Mouse (Mus musculus): ENCODE data around the gene Itih1.

Itih1 gene

GRCm38 (mm10) chr14:30904307-30904706, 38.8 kb downstream of the Itih1 start:
- no peak for DNase-seq (ENCODE audit: low spot score)

GRCm38 (mm10) chr14:30903036-30903435, 40.1 kb downstream of the Itih1 start:
- DNase-seq (ENCODE audit: low spot score): no peak

DNA sequence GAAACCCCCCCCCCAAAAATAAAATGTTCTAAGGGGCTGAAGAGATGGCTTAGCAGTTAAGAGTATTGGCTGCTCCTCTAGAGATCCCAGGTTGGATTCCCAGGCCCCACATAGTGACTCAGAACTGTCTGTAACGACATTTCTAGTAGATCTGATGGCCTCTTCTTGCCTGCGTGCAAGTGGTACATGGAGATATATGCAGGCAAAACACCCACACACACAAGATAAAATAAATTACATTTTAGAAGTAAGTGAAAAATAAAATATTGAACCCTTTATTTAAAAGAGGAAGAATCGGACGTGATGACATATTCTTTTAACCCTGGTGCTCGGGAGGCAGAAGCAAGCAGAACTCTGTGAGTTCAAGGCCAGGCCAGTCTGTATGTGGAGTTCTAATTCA, 40.5 kb downstream of the Itih1 start:
- no peak for DNase-seq (ENCODE audit: low spot score)

DNA sequence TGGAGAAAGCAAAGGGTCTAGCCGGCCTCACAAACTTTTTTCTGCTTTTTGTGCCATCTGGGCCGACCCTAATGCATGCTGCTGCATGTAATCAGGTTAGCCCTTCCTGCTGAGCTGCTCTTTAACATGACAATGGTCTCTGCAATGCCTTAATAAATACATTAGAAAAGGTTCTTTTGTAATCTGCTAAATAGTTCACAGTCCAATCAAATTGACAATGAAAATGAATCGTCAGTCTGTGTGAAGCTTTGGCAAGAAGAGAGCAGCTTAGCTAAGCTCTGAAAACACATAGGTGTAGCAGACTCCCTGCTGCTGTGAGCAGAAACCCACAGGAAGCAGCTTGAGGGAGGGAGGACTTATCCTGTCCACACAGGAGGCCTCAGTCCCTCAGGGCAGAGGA, 43.1 kb downstream of the Itih1 start:
- DNase-seq (ENCODE audit: low spot score): no peak

- peak; percentile 46 for DNase-seq (ENCODE audit: low spot score)
These were observed 54.8 kb downstream of the Itih1 start for GRCm38 (mm10) chr14:30888271-30888732.

DNA sequence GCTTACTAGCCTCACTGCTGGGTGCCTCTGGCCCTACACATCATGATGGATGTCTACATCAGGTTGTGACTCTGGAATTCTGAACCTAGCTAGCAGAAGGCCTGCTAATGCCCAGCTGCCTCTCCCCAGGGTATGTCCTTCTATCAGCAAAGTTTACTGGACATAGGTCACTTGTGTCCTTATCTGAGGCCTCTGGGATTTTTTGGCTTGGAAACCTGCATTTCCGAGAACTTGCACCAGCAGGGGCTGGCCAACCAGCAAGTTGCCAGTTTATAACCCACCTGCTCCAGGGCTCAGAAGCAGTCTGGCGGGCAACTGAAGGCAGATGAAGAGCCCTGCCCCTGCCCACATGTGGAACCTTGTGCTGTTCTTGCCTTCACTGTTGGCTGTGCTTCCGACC, 56.9 kb downstream of the Itih1 start, which contains the start of gene Itih4:
Gene Itih4 (plus strand): TSS at position 273 of the 400 bp plus-strand sequence.
- no peak for DNase-seq (ENCODE audit: low spot score)

DNA sequence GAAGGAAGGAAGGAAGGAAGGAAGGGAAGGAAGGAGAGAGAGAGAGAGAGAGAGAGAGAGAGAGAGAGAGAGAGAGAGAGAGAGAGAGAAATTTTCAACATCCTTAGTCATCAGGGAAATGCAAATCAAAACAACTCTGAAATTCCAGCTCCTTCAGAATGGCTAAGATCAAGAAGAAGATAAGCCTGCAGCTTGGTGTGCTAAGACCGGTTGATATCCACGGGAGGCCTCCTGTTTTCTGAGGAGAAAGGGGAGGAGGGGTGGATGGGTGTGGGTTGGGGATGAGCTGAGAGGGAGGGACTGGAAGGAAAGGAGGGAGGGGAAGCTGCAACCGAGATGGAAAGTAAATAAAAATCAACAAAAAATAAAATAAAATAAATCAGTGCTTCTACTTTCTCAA, 57.8 kb downstream of the Itih1 start:
- peak; percentile 28 for DNase-seq (ENCODE audit: low spot score)

- no peak for DNase-seq (ENCODE audit: low spot score)
These were observed 61.4 kb downstream of the Itih1 start for GRCm38 (mm10) chr14:30881718-30882108.

- peak; percentile 39 for DNase-seq (ENCODE audit: low spot score)
These were observed 62.0 kb downstream of the Itih1 start for GRCm38 (mm10) chr14:30880811-30881717.

DNA sequence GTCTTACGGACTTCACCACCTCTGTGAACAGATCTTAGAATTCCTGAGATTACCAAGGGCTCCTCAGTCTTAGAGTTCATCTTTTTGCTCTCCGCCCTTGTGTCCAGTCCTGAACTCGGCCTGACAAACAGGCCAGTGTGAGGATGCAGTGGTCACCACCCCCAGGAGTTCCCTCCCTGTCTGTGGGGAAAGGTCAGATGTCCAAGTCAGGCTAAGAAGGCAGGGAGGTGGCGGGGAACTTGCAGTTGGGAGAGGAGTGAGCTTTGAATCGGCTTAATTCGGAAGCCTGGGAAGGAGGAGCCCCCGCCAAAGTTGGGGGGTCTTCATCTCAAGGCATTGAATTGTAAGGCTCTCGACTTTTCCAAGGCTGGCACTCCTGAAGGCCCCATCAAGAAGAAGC, 62.8 kb downstream of the Itih1 start:
- no peak for DNase-seq (ENCODE audit: low spot score)

DNA sequence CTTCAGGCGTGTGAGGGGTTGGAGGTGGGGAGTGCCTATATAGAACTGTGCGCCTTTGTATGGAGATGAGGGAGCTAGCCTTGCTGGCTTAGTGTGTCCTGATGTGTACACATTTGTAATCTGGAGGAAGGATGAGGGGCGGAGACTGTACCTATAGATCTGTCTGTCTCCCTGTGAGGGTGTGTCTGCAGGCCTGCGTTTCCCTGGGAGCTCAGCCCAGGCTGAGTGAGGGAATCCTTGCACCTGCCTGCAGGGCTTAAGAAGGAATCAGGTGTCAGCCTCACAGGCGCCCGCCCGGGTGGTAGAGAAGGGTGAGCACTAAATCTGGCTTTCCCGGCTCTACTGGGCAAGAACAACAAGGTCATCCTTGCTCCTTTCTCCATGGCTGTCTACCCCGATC, 63.3 kb downstream of the Itih1 start:
- DNase-seq (ENCODE audit: low spot score): no peak
